Mouse (Mus musculus): Measurements from ENCODE around the gene Itpkc.
A peak's percentile ranks its signal among the peaks of the same experiment; 100 is the strongest.

Gene Itpkc

DNA sequence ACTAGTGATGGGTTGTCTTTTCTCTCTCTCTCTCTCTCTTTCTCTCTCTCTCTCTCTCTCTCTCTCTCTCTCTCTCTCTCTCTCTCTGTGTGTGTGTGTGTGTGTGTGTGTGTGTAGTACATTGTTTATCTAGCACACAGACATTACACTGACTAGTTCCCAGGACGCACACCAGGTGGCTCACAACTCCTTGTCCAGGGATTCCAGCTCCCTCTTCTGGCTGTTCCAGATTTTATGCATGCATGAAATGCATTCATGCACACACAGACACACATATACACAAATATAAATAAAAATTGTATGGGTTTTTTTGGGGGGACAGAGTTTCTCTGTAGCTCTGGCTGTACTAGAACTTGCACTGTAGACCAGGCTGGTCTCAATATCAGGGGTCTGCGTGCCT, 9.1 kb upstream of the Itpkc start:
- no peak for DNase-seq (ENCODE audit: low read depth, low spot score)

DNA sequence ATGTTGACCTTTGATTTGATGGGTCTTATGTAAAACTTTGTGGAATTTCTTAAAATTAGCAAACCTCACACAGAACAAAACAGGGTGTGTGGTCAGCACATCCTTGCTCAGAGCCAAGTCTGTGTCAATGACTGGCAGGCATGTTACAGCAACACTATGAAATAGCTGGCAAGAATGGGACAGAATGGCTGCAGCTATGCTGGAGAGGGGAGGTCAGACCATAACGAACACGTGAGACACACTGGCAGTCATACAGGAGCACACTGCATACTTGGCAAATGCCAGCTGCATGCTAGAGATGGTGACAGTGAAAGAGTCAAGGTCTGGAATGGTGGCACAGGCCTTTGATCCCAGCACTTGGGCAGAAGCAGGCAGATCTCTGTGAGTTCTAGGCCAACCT, 7.3 kb upstream of the Itpkc start:
- no peak for DNase-seq (ENCODE audit: low read depth, low spot score)

DNA sequence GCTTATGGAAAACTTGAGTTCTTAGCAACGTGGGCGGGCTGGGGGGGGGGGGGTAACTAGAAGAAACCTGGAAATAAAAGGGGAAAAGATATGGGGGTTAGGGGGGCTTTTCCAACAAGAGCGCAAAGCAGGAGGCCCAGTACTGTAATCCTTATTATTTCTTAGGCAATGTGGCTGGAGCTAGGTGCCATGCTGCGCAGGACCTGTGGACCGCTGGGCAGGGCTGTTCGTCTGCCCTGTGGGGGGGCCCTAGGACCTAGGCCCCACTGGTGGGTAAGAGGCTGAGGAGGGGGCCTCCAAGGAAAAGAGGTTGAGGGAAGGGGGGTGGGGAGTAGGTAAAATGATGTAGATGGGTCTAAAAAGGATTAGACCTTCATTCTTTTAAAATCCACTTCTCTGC, 4.8 kb upstream of the Itpkc start:
- no peak for DNase-seq (ENCODE audit: low read depth, low spot score)

DNA sequence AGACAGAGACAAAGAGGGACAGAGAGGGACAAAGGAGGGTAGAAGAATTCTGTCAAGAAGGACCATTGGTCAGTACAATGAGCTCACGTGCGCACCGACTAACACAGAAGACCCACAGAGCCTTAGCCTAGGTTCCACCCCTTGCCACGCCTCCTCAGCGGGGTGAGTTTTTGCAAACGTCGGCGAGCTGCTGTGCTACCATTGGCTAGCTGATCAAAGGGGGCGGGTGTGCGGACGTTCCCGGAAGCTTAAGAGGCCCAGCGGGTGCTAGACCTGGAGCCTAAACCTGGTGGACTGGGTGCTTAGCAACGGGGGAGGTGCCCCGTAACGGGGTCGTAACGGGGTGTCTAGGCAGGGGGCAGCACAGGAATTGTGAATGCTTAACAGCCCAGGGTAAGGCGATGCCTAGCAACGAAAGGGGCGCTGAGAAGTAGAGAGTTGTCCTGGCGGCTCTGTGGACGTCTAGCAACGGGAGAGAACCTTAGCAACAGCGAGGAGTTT, 4.4 kb upstream of the Itpkc start, which contains the start of gene Coq8b:
Coq8b (plus strand) TSS at position 243 of the 501 bp plus-strand sequence.
- DNase-seq (ENCODE audit: low read depth, low spot score), result peak; percentile 88

DNA sequence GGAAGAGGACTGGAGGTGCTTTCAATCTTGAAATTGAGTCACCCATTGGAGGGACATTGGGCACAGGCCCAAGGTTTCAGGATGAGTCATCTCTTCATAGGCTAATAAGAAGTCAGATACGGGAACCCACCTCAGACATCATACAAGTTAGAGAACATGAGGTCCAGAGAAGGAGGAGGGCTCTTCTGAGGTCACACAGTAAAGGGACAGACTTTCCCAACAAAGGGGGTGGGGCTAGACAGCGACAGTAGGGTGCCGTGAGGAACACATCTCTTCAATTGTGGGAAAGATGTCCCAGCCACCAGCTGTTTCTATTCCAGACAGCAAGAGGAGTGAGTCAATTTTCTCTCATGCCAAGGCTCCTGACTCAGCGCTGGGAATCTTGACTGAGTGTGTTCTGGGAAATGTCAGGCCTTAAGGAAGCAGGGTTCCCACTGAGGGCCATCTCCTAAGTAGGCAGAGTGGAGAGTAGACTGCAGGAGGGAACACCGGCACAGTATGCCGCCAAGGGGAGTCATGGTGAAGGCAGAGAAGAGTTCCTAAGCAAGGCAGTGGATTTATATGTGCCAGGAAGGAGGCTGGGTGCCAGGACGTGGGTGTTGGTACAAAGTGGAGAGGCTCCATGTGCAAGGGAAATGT, 3.4 kb upstream of the Itpkc start:
- no peak for DNase-seq (ENCODE audit: low read depth, low spot score)

DNA sequence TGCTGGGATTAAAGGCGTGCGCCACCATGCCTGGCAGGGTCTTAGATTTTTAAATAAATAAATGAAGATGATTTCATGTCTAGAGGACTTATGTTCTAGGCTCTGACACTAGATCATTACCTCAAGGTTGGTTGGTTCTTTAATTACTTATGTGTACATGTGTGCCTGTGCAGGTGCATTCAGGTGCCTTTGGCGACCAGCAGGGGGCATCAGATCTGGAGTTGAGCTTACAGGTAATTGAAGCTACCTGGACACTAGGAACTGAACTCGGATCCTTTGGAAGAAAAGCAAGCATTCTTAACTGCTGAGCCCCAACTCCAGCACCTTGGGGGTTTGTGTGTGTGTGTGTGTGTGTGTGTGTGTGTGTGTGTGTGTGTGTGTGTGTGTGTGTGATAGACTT, 2.3 kb upstream of the Itpkc start:
- no peak for DNase-seq (ENCODE audit: low read depth, low spot score)

DNA sequence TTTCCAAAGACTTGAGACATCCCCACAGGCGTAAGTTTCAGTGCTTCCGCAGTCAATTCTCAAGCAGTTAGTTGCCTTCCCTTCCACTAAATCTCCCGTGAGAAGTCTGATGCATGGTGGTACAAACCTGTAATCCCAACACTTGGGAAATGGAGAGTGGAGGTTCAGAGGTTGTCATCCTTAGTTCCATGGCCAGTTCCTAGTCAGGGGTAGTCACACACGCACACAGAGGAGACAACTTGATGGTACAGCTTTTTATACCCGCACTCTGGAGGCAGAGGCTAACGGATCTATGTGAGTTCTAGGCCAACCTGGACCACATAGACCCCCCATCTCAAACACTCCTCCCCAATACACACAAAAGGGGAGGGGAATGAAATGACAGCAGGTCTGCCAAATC, 404 bp upstream of the Itpkc start:
- no peak for DNase-seq (ENCODE audit: low read depth, low spot score)

DNA sequence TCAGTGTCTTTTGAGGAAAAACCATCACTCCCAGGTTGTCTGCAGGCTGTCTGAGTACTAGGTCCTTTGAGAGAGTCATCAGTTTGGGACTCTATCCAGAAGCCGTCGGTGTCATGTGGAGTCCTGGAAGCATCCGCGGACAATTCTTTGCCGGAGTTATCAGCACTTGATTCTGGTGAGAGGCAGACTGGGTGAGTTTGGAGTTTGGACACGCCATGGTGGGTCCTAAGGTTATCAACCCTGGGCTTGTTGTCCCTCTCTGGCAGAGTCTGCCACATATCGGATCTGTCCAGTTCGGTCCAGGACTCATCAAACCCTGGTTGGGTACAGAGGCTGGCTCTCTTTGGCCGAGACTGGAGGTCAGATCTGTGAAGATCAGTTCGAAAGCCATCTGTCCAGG, 785 bp downstream of the Itpkc start:
- DNase-seq (ENCODE audit: low read depth, low spot score), result no peak

DNA sequence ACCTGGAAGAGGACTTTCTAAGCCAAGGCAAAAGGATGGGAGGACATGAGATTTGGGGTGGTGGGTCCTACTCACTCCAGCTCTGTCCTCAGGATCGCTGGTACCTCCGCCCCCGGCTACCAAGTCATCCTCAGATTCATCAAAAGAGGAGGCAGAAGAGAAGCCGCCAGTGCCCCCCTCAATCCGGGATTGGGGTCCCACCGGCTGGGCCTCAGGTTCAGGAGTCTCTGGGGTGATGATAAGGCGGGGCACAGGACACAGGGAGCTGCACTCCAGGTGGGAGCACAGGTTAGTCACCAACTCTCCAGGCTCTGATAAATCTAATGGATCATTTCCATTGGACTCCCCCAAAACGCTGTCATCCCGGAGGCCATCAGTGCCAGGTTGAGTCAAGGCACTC, 1.2 kb downstream of the Itpkc start:
- DNase-seq (ENCODE audit: low read depth, low spot score), result no peak

DNA sequence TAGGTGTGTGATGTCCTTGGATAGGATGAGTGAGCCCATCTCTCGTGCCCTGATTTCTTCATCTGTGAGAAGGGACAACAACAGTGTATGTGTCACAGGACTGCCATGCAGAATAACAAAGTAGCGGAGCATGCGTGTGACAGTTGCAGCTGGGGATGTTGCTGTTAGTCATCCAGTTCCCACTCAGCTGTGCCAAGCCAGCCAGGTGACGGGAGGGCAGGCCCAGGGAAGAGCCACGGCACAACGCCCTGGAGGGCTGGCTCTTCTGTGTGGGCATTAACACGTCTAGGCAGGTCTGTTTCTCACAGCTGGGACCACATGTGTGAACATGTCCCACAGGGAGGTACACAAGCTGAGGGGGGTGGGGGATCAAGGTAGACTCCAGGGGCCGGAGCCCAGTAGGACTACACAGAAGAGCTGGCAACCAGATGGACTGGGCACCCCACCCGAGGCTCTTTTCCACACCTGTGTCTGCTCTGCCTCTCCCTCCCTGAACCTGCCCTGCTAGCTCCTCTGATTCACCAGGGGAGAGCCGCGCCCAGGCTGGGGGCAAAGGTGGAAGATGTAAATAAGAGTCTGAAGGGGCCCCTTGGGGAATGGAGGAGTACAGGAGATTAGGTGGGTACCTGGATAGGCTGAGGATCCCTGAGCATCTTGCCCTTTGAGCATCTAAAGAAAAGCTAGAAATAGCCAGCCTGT, 3.4 kb downstream of the Itpkc start:
- no peak for DNase-seq (ENCODE audit: low read depth, low spot score)

DNA sequence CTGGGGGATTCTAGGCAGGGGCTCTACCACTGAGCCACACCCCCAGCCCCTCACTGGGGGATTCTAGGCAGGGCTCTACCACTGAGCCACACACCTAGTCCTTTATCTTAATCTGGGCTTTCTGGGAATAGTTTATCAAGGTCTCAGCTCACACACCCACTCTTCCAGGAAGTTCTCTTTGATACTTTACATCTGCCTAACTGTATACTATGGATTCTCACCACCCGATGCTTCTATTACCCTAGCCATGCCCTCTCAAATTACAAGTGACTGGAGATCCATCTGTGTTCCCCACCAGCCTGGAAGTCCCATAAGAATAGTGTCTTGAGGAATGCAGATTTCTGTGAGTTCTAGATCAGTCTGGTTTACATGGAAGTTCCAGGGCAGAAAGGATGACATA, 5.9 kb downstream of the Itpkc start:
- DNase-seq (ENCODE audit: low read depth, low spot score), result no peak

DNA sequence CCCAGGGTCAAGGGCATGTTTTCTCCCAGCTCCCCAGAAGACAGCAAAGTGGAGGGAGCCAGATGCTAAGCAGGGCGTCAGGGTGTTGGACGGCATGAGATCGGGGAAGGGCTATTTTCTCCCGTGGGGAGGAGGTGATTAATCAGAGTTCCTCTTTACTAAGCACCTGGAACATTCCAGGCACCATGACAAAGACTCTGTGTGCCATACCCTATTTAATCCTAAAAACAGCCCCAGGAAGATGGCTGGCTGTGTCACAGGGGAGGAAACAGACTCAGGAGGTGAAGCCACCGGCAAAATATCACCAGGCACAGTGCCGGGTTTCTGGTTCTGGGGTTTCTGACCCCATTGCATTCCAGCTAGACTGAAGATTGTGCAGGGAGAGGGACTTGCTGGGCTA, 6.5 kb downstream of the Itpkc start:
- no peak for DNase-seq (ENCODE audit: low read depth, low spot score)

DNA sequence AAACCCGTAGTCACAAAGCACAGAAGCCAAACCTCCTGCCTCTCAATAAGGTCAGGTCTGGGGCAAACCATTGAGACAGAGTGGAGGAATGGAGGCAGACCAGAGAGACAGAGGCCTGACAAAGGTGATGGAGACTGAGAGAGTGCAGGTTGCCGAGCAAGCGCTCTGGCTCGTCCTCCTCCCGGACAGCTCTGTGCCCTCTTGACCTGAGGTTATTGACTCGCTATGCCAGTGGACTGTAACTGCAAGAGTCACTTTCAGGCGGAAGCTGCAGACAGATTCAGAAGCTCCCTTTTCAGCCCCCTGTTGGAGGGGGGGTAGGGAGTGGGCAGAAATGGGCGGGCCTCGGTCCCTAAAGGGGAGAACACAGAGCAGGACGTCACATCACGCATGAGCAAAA, 8.5 kb downstream of the Itpkc start:
- DNase-seq (ENCODE audit: low read depth, low spot score), result no peak

DNA sequence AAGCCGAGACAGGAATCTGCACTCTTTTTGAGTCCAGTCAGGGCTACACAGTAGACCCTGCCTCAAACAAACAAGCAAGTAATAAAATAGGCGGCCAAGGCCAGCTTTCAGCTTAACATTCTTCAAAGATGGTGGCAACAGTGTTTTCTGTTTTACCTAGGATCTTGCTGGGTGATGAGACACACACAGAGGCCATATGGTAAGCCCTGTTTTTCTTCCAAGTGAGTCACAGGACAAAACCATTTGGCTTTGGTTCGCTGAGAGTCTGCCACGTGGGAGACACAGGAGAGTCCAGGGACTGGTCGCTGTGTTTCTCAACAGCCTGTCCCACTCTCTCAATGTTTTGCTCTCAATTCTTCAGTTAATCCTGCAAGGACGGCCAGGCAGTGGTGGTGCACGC, 9.9 kb downstream of the Itpkc start:
- no peak for DNase-seq (ENCODE audit: low read depth, low spot score)

DNA sequence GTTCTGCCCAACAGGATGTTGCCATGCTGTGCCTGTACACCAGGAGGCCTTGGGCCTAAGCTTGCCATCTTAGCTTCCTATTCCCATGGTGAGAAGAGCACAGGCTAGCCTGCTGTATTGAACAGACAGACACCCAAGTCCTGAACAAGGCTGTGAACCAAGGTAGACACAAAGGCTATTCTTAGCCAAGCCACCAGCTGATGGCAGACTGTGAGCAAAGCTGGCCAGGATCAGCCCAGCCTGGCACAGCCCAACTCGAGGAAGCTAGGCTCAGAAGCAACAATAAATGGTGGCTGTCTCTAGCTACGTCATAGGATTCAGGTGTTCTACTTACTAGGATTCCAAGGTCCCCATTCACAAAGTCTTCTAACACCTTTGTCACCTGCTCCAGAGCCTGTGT, 15.8 kb downstream of the Itpkc start:
- no peak for DNase-seq (ENCODE audit: low read depth, low spot score)

DNA sequence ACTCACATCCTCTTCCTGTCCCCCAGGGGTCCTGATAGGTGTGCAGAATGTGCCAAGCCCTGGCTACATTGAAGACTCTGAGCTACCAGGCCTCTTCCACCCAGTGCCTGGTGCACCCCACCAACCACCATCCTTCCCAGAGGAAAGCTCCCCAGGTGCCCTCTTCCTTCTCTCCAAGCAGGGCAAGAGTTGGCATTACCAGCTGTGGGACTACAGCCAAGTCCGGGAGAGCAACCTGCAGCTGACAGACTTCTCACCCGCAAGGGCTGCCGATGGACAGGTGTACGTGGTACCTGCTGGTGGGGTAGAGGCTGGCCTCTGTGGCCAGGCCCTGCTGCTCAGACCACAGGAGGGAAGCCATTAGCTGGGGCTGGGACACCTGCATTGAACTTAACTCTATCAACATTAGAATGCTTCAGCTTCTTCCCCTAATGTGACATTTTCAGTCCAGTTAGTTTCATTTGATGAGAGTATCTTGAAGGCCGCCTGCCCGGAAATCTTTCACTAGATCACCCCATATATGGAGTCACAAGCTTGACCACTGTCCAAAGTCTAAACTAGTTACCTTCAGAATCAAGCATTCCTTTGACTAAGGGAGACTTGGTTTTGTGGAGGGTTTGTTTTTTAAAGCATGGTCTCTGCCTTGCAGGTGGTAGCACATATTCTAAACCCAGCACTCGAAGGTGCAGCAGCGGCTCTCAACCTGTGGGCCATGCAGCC, 24.6 kb downstream of the Itpkc start:
- DNase-seq (ENCODE audit: low read depth, low spot score), result no peak

DNA sequence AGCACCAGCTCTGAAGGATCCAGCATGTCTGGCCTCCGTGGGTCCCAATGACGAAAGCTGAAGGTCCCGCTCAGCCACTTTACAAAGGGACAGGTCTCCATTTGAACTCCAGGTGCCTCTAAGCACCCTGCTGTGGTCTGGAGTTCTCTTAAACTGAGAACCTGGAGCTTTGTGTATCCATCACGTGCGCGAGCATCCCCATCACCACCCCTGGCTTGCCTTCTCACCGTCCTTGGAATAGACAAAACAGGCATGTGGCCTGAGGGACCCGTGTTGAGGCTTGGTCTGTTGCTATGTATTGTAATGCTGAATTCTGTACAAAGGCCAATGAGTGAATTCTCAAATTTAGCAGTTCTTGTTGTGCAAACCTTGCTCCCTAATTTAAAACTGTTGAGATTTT, 29.7 kb downstream of the Itpkc start:
- DNase-seq (ENCODE audit: low read depth, low spot score), result no peak

DNA sequence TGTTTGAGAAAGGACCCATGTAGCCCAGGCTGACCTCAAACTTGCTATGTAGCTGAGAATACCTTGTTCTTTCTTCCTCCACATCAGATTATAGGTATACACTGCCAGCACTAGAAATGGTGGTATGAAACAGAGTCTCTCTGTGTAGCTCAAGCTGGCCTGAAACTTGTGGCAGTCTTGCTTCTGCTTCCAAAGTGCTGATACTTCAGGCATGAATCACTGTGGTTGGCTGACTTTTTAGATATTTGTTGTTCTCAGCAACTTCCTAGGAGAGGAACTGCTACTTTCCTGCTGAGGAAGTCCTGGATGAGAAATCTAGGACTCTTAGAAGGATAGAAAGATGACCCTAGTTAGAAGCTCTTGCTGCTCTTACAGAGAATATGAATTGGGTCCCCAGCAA, 30.1 kb downstream of the Itpkc start:
- no peak for DNase-seq (ENCODE audit: low read depth, low spot score)

DNA sequence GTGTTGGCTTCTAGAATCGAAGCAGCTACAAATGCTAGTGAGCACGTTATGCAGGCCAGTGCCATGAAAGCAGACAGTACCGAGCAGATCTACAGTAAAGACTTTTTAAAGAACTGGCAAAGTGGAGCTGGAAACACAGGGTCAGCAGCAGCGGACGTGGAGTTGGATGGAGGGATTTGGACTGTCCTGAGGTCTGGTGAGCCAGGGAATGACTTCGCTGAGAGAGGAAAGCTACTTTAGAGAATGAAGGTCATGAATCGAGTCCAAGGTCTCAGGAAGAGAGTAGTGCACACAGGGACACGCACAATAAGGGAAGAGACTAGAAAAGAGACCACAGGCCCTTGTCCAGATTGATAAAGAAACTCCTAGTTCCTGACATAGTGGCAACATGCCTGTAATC, 30.8 kb downstream of the Itpkc start:
- no peak for DNase-seq (ENCODE audit: low read depth, low spot score)

DNA sequence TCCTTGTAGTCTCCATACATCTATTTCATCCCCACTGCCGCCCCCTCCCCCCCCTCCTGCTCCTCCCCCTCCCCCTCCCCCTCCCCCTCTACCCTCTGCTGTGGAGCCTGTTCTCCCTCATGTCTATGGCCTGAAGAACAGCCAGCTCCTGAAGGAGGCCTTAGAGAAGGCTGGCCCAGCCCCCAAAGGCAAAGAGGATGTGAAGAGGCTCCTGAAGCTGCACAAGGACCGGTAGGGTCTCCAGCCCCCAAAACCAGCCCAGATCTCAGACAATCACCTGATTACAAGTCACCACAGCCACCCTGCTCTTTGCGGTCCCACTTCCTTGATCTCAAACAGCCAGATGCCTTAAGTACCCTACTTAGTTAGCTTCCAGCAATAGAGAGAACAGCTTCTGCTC, 31.3 kb downstream of the Itpkc start:
- no peak for DNase-seq (ENCODE audit: low read depth, low spot score)

DNA sequence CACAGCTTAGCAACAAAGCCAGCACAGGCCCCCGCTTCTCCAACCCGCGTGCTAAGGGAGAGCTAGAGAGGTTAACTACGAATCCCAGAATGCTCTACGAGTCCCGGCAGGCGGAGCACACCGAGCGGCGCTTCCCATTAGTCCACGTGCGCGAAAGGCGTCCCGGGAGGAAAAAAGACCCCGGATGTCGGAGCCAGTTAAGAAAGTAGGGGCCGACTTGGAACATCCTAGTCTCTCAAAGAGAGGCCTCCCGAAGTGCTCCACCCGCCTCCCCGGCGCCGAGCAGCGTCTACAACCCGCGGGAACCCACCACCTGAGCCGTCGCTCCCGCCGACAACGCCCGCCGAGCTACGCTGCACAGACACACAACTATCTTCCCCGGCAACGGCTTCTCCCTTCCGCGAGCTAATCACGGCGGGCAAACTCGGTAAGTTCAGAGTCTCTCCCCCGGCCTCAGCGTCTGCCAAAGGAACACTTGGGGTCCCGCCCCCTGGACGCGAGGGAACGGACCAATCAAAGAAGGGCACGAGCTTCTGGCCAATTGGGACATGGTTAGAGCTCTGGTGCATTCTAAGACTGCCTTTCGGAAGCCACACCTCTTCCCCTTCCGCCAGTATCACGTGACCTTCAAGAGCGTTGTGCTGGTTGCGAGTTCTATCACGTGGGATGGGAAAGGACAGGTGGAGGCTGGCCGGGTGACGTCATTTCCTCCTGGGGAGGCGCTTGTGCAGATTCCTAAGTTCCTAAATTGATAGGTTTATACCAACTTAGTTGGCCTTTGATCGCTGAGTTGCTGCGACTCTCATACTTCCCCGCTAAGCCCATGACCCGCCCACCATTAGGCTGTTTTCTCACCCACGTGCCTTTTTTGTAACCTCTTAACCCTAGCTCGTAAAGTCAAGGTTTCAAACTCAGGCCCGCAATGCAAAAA, 32.5 kb downstream of the Itpkc start, which contains the start of the genes BC024978 and Snrpa:
BC024978 (plus strand) TSS at position 101 of the 931 bp plus-strand sequence.
Snrpa (minus strand) TSS at position 591 of the 931 bp plus-strand sequence.
- peak; percentile 100 for DNase-seq (ENCODE audit: low read depth, low spot score)

DNA sequence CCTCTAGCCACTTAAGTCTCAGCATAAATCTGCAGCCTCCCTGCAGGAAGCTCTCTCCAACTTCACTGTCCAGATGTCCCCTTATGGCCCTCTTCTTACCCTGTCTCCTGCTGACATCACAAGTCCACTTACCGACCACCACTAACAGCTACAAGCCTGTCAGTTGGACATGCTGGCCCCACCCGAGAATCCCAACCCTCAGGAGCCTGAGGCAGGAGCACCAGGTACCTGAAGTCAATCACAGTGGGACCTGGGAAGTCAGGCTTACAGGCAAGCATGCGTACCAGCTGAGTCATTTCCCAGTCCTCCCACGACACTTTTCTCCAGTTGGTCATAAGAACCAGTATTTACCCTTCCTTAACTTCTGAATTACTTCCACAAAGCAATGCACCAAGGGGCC, 34.7 kb downstream of the Itpkc start:
- DNase-seq (ENCODE audit: low read depth, low spot score), result no peak

All from brain, embryonic 18.5 days (tissue).